Mouse (Mus musculus) inflammation-experienced regulatory T-cells, adult 6 months (primary cell): Measurements from ENCODE around the gene Cdkl2. TPM values are rescaled to one million over a fixed set of nuclear protein-coding genes. Genes with fewer than 3 reads are reported as not detected.
A peak's percentile ranks its signal among the peaks of the same experiment; 100 is the strongest.

Experiments
- ATAC-seq: one replicate; pipeline ENCODE4 v1.8.0; 2017
- polyA plus RNA-seq, 3 experiments: library from polyadenylated mRNA; unstranded; fragments of 100-300 nt; shearing (Covaris generic); gene quantifications; one replicate each; pipeline ENCODE4 v1.2.1; 2017

Gene Cdkl2
- polyA plus RNA-seq, 3 experiments from 2014 or later: 1.6 to 3.8 (median 3.6) TPM

- no peak for ATAC-seq
Measured at GRCm38 (mm10) chr5:91991191-91991937, 52.3 kb downstream of the Cdkl2 start.

- no peak for ATAC-seq
Measured at GRCm38 (mm10) chr5:91989261-91989660, 54.4 kb downstream of the Cdkl2 start.

GRCm38 (mm10) chr5:91987799-91988198, 55.9 kb downstream of the Cdkl2 start:
- ATAC-seq: no peak

- no peak for ATAC-seq
Measured at GRCm38 (mm10) chr5:91987236-91987635, 56.4 kb downstream of the Cdkl2 start, which contains the start of gene Odaph. Gene Odaph, plus strand, starts transcription at chr5:91987475.

- peak; percentile 77 for ATAC-seq
Measured at GRCm38 (mm10) chr5:91985721-91986120, 58.0 kb downstream of the Cdkl2 start.

- no peak for ATAC-seq
Measured at GRCm38 (mm10) chr5:91983490-91983889, 60.2 kb downstream of the Cdkl2 start.

GRCm38 (mm10) chr5:91981176-91981840, 62.4 kb downstream of the Cdkl2 start:
- no peak for ATAC-seq

GRCm38 (mm10) chr5:91977397-91977770, 66.3 kb downstream of the Cdkl2 start:
- no peak for ATAC-seq

GRCm38 (mm10) chr5:91976566-91977396, 66.9 kb downstream of the Cdkl2 start:
- no peak for ATAC-seq

GRCm38 (mm10) chr5:91975758-91976157, 67.9 kb downstream of the Cdkl2 start:
- no peak for ATAC-seq

GRCm38 (mm10) chr5:91974002-91974401, 69.7 kb downstream of the Cdkl2 start:
- no peak for ATAC-seq

GRCm38 (mm10) chr5:91972046-91972445, 71.6 kb downstream of the Cdkl2 start:
- no peak for ATAC-seq

GRCm38 (mm10) chr5:91962639-91963440, 80.8 kb downstream of the Cdkl2 start, which contains the start of gene Rchy1:
Gene Rchy1, minus strand, starts transcription at chr5:91963068.
- ATAC-seq: peak; percentile 81

GRCm38 (mm10) chr5:91962259-91962638, 81.4 kb downstream of the Cdkl2 start:
- ATAC-seq: peak; percentile 43

GRCm38 (mm10) chr5:91961370-91961769, 82.3 kb downstream of the Cdkl2 start:
- ATAC-seq: peak; percentile 47

- ATAC-seq: no peak
Measured at GRCm38 (mm10) chr5:91960606-91961254, 83.0 kb downstream of the Cdkl2 start.

- ATAC-seq: no peak
Measured at GRCm38 (mm10) chr5:91959986-91960385, 83.7 kb downstream of the Cdkl2 start.

- ATAC-seq: no peak
Measured at GRCm38 (mm10) chr5:91959096-91959495, 84.6 kb downstream of the Cdkl2 start.

GRCm38 (mm10) chr5:91956991-91957760, 86.5 kb downstream of the Cdkl2 start:
- ATAC-seq: no peak
